Mouse (Mus musculus) kidney, embryonic 15.5 days (tissue): Measurements from ENCODE around the gene Sgcg. TPM values are rescaled to one million over a fixed set of nuclear protein-coding genes. Genes with fewer than 3 reads are reported as not detected.

ENCODE experiments used
- ATAC-seq: fragments of 200-750 bp; cut with Nextera tagmentation; replicated peaks from 2 replicates; pipeline ENCODE4 v1.8.0; 2017; ENCODE audit warnings: moderate TSS enrichment; ENCODE audit not compliant: low FRiP score
- H3K27ac ChIP-seq: fragments of 300-500 bp; sonication (generic); 2 replicates; pipeline ENCODE4 v1.5.1; 2015; ENCODE audit warnings: mild to moderate bottlenecking, inconsistent platforms
- H3K27me3 ChIP-seq: fragments of 300-500 bp; sonication (generic); 2 replicates; pipeline ENCODE4 v1.6.1; 2015; ENCODE audit warnings: inconsistent platforms
- H3K36me3 ChIP-seq: fragments of 300-500 bp; sonication (generic); 2 replicates; pipeline ENCODE4 v1.6.1; 2015; ENCODE audit warnings: inconsistent platforms
- H3K4me1 ChIP-seq: fragments of 300-500 bp; sonication (generic); 2 replicates; pipeline ENCODE4 v1.6.1; 2015; ENCODE audit warnings: inconsistent platforms
- H3K4me2 ChIP-seq: fragments of 300-500 bp; sonication (generic); 2 replicates; pipeline ENCODE4 v1.6.1; 2015; ENCODE audit warnings: moderate library complexity, mild to moderate bottlenecking, inconsistent platforms
- H3K4me3 ChIP-seq: fragments of 300-500 bp; sonication (generic); replicated peaks from 2 replicates; pipeline ENCODE4 v1.5.1; 2015; ENCODE audit warnings: mild to moderate bottlenecking, inconsistent platforms
- H3K9ac ChIP-seq: fragments of 300-500 bp; sonication (generic); 2 replicates; pipeline ENCODE4 v1.6.1; 2015; ENCODE audit warnings: mild to moderate bottlenecking, inconsistent platforms
- H3K9me3 ChIP-seq: fragments of 300-500 bp; sonication (generic); replicated peaks from 2 replicates; pipeline ENCODE4 v1.6.1; 2016; ENCODE audit warnings: inconsistent platforms
- WGBS: fragments of 180-500 bp; shearing (Covaris S2); methylation state at CpG from one replicate; pipeline ENCODE4 v1.1.7; 2015; ENCODE audit warnings: mixed read lengths; 5-methylcytosine and 5-hydroxymethylcytosine counted together
- polyA plus RNA-seq: library from polyadenylated mRNA; unstranded; fragments of >200 nt; fragmentation: Nextera tagmentation; extraction: Ambion mirVana; gene quantifications from 2 replicates; pipeline ENCODE4 v1.2.1, GENCODE M21; 2015

Gene Sgcg
- polyA plus RNA-seq, 1 experiment from 2014 or later, result 1.1 TPM

DNA sequence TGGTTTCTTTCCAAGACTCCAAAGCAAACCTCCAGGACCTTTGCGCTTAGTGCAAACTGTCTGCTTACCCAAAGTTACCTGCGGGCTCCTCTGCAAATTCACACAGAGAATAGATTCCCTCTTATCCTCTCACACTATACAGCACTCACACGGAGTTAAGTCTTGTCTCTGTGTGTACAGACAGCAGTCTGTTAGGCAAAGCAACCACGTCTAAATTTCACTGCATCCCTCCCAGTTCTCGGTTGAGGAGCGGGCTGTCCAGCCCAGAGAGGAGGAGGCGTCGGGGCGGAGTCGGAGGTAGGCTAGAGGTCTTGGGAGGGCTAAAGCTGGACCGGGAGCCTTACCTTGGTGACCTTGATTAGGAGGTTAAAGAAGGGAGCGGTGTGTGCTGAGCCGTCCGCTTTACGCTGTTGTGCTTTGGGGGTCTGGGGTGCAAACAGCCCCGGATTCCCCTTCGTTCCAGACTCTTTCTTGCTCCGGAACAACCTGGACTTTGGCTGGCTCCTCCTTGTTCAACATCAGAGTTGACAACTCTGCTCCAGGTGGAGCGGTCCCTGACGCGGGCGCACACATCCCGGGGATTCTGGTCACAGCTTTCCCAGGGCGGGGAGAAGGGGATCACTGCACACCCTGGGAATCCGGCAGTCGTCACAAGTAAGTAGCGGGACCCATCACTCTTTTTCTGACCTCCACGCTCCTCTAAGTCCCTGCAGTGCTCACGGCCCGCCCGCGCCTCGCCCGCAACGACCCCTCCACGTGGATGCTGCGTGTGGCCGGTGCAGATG, 16.3 kb upstream of the Sgcg start:
- Histone ChIP-seq H3K27ac (no peak overlapping the region), H3K4me1 (peaks cover 11% of the 10 kb centered on the region), H3K4me3 (peak overlapping the region; percentile 33), H3K27me3 (peaks cover 42% of the 10 kb centered on the region), H3K4me2 (peak overlapping the region; percentile 61), H3K9ac (no peak overlapping the region), H3K36me3 (no peaks in the 10 kb centered on the region), H3K9me3 (no peaks in the 10 kb centered on the region)
- 8% methylated on average over 38 of the region's 38 CpGs for WGBS
- ATAC-seq, result peak; percentile 46; the same call in 1 of the 2 replicates

DNA sequence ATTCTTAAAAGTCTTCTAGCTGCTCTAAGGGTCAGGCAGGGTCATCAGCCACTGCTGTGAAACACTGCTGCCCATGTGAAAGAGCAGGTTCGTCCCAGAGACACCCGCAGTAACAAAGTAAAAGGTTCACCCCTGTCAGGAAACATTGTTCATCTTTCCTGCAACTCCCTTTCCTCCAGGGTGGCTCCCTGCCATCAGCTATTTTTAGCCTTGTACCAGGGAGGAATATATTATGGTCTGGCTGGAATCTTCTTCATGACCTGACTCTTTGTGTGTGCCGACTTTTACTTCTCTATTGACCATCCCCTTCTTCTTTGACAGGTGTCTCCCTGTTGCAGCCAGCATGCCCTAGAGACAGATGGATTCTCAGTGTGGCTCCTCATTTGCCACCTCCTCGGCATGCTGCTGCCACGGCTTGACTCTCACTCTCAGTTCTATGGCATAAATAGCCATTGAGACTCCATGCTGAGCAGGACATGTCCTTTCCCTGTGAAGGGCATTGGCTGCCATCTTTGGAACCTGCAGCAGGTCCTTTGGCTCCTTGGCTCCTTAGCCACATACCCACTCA, 9.7 kb upstream of the Sgcg start:
- H3K36me3 ChIP-seq, result no peaks in the 10 kb centered on the region
- H3K9ac ChIP-seq, result no peak overlapping the region
- no peak overlapping the region for H3K27ac ChIP-seq
- 0 out of 2 replicates have a peak, but pooled peaks cover 13% of the 10 kb centered on the region for H3K27me3 ChIP-seq
- H3K9me3 ChIP-seq, result no peaks in the 10 kb centered on the region
- H3K4me2 ChIP-seq, result no peak overlapping the region
- ATAC-seq, result no peak
- H3K4me3 ChIP-seq, result no peak overlapping the region
- WGBS, result 63% methylated on average over 5 of the region's 5 CpGs
- no peaks in the 10 kb centered on the region for H3K4me1 ChIP-seq

- H3K4me3 ChIP-seq, result no peak overlapping the region
- no peak overlapping the region for H3K27ac ChIP-seq
- no peaks in the 10 kb centered on the region for H3K36me3 ChIP-seq
- 10% methylated on average over 3 of the region's 3 CpGs for WGBS
- no peaks in the 10 kb centered on the region for H3K9me3 ChIP-seq
- no peaks in the 10 kb centered on the region for H3K27me3 ChIP-seq
- H3K9ac ChIP-seq, result no peak overlapping the region
- H3K4me1 ChIP-seq, result peaks cover 11% of the 10 kb centered on the region
- 0 out of 2 replicates have a peak, but pooled peaks have one; percentile 36 for ATAC-seq
- no peak overlapping the region for H3K4me2 ChIP-seq
These were observed 794 bp upstream of the Sgcg start for GRCm38 (mm10) chr14:61259084-61259483.

- Histone ChIP-seq H3K4me1 (no peaks in the 10 kb centered on the region), H3K4me2 (no peak overlapping the region), H3K9me3 (peaks cover 5% of the 10 kb centered on the region), H3K27me3 (no peaks in the 10 kb centered on the region), H3K36me3 (no peaks in the 10 kb centered on the region), H3K9ac (no peak overlapping the region), H3K4me3 (no peak overlapping the region), H3K27ac (no peak overlapping the region)
- 72% methylated on average over 15 of the region's 15 CpGs for WGBS
- ATAC-seq, result no peak
These were observed 5.5 kb downstream of the Sgcg start for GRCm38 (mm10) chr14:61252596-61253388.

DNA sequence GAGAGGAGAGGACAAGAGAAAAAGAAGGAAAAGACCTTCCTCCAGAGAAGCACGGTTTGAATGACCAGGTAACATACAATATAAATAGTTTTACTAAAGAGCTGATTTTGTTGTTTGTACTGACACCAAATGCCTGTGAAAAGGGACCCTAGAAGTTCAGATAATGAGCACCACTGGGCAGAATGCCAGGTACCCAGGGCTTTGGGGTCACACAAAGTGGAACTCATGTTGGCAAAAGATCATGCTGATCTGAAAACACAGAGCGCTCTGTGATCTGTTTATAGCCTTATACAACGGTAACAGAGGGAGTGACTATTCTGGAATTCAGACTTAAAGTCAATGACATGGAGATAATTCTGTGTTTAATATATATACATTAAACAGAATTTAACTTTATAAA, 11.8 kb downstream of the Sgcg start:
- H3K27ac ChIP-seq, result no peak overlapping the region
- no peaks in the 10 kb centered on the region for H3K27me3 ChIP-seq
- H3K4me1 ChIP-seq, result no peaks in the 10 kb centered on the region

GRCm38 (mm10) chr14:61242611-61243010, 15.7 kb downstream of the Sgcg start:
- H3K4me1 ChIP-seq, result no peaks in the 10 kb centered on the region
- no peaks in the 10 kb centered on the region for H3K9me3 ChIP-seq
- H3K27ac ChIP-seq, result no peak overlapping the region
- H3K4me2 ChIP-seq, result no peak overlapping the region
- 45% methylated on average over 6 of the region's 6 CpGs for WGBS
- ATAC-seq, result no peak
- H3K9ac ChIP-seq, result no peak overlapping the region
- no peaks in the 10 kb centered on the region for H3K36me3 ChIP-seq
- no peaks in the 10 kb centered on the region for H3K27me3 ChIP-seq
- no peak overlapping the region for H3K4me3 ChIP-seq

More for the DNA sequence above, 11.8 kb downstream of the Sgcg start:
- Histone ChIP-seq H3K4me3 (no peak overlapping the region), H3K9me3 (peaks cover 6% of the 10 kb centered on the region), H3K36me3 (no peaks in the 10 kb centered on the region), H3K9ac (no peak overlapping the region), H3K4me2 (no peak overlapping the region)
- WGBS, result 84% methylated on average over 3 of the region's 3 CpGs
- no peak for ATAC-seq

GRCm38 (mm10) chr14:61238751-61239150, 19.5 kb downstream of the Sgcg start:
- no peaks in the 10 kb centered on the region for H3K36me3 ChIP-seq
- H3K4me1 ChIP-seq, result no peaks in the 10 kb centered on the region
- no peak overlapping the region for H3K4me3 ChIP-seq
- 48% methylated on average over 9 of the region's 9 CpGs for WGBS
- H3K9ac ChIP-seq, result no peak overlapping the region
- no peak for ATAC-seq
- H3K27ac ChIP-seq, result no peak overlapping the region
- H3K4me2 ChIP-seq, result no peak overlapping the region
- no peaks in the 10 kb centered on the region for H3K9me3 ChIP-seq
- H3K27me3 ChIP-seq, result no peaks in the 10 kb centered on the region

GRCm38 (mm10) chr14:61237101-61237654, 21.1 kb downstream of the Sgcg start:
- no peak overlapping the region for H3K4me2 ChIP-seq
- WGBS, result 20% methylated on average over 4 of the region's 4 CpGs
- no peak overlapping the region for H3K4me3 ChIP-seq
- H3K36me3 ChIP-seq, result no peaks in the 10 kb centered on the region
- no peaks in the 10 kb centered on the region for H3K9me3 ChIP-seq
- H3K27ac ChIP-seq, result no peak overlapping the region
- no peaks in the 10 kb centered on the region for H3K4me1 ChIP-seq
- no peaks in the 10 kb centered on the region for H3K27me3 ChIP-seq
- no peak for ATAC-seq
- no peak overlapping the region for H3K9ac ChIP-seq

DNA sequence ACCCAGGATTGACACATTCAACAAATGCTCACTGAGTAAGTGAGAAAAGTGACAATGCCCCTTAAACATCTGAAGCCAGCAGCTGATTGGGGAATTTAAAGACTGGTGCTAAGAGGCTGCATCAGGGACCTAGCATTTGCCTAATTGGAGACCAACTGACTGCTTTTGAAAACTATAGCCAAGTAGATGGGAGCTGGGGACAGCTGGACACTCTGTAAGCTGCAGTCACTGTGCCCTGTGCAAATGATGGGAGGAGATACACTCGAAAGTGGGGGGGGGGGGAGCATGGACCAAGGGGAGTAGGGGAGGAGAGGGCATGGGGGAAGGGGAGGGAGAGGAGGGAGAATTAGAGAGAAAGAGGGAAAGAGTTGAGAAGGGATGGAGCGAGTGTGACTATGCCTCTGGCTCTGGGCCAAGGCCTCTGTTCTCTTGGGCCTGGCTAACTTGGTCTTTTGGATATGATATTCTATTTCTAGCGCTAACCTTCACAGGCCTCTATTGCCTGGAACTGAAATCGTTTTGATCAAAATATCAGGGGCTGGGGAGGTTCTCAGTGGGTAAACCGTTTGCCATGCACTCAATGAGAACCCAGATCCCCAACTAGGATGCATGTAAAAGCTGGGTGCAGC, 22.3 kb downstream of the Sgcg start:
- Histone ChIP-seq H3K9ac (no peak overlapping the region), H3K4me2 (no peak overlapping the region), H3K27me3 (no peaks in the 10 kb centered on the region), H3K4me1 (no peaks in the 10 kb centered on the region), H3K36me3 (no peaks in the 10 kb centered on the region), H3K4me3 (no peak overlapping the region), H3K27ac (no peak overlapping the region), H3K9me3 (no peaks in the 10 kb centered on the region)
- no peak for ATAC-seq
- 64% methylated on average over 5 of the region's 5 CpGs for whole genome bisulfite sequencing

DNA sequence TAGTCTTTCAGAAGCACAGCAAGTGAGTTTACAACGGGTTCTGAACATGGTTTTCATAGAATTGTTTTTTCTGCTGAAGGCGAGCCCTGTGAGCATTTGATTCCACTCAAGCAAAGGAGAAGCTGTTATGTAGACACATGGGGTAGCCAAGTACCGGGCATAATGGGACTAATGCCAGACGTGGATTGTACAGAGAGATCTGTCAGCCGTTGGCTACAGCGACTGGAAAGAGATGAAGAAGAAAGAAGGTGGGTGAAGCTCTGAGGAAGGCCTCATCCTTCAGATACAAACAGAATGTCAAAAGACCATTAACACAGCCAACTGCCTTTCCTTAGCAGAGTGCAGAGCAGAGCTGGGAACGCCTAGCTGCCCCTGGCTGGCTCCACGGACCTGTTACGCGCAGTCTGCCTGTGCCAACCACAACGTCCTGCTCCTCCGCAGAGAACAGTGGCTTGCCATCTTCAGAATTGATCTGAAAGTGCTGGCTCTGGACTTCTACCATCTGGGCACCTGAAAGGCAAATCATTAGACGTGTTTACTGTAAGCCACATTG, 26.2 kb downstream of the Sgcg start:
- no peak overlapping the region for H3K4me2 ChIP-seq
- 90% methylated on average over 13 of the region's 13 CpGs for WGBS
- ATAC-seq, result no peak
- no peak overlapping the region for H3K4me3 ChIP-seq
- H3K27ac ChIP-seq, result no peak overlapping the region
- H3K27me3 ChIP-seq, result no peaks in the 10 kb centered on the region
- no peaks in the 10 kb centered on the region for H3K4me1 ChIP-seq
- H3K9me3 ChIP-seq, result no peaks in the 10 kb centered on the region
- no peaks in the 10 kb centered on the region for H3K36me3 ChIP-seq
- H3K9ac ChIP-seq, result no peak overlapping the region

DNA sequence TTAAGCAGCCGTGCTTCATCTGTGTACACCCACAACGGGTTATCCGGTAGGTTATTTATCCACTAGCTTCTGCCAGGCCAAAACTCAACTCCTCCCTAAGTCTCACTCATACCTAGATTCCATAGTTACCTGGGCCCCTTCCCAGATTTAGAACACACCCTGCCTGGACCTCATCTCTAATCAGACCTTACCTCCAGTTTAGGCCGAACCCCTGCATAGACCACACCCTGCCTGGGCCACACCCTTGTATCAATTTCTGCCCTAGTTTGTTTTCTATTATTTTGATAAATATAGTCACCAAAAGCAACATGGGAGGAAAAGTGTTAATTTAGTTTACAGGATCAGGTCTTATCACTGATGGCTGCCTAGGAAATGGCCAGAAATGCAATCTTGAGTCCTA, 28.1 kb downstream of the Sgcg start:
- no peak overlapping the region for H3K9ac ChIP-seq
- no peaks in the 10 kb centered on the region for H3K9me3 ChIP-seq
- H3K4me2 ChIP-seq, result no peak overlapping the region
- no peak overlapping the region for H3K27ac ChIP-seq
- H3K4me1 ChIP-seq, result no peaks in the 10 kb centered on the region
- no peaks in the 10 kb centered on the region for H3K36me3 ChIP-seq
- H3K4me3 ChIP-seq, result no peak overlapping the region
- H3K27me3 ChIP-seq, result no peaks in the 10 kb centered on the region
- WGBS, result 92% methylated on average over 4 of the region's 4 CpGs
- no peak for ATAC-seq
